Mouse (Mus musculus) urinary bladder, postnatal 36 days (tissue): ENCODE measurements at regions not wholly inside any gene's neighbourhood (a gene's known extent, or its start where the extent isn't known, plus 50 kb on each side); places are given as distances from the start of the nearest gene placed in this dataset.

Experiments
- DNase-seq, 2 experiments: peaks; one replicate each; pipeline ENCODE4 v3.0.0; 2022; ENCODE audit warnings: low spot score in 2 of 2, mixed read lengths in 1 of 2

GRCm38 (mm10) chr10:118624368-118624767 lies 183.5 kb downstream of the Ifng start:
- no peak for DNase-seq

- no peak for DNase-seq
These were observed 187.2 kb downstream of the Ifng start for GRCm38 (mm10) chr10:118628000-118628399.

- no peak for DNase-seq
These were observed 188.7 kb downstream of the Ifng start for GRCm38 (mm10) chr10:118629360-118630040.

- DNase-seq, result no peak
These were observed 190.9 kb downstream of the Ifng start for GRCm38 (mm10) chr10:118631786-118632185.

DNA sequence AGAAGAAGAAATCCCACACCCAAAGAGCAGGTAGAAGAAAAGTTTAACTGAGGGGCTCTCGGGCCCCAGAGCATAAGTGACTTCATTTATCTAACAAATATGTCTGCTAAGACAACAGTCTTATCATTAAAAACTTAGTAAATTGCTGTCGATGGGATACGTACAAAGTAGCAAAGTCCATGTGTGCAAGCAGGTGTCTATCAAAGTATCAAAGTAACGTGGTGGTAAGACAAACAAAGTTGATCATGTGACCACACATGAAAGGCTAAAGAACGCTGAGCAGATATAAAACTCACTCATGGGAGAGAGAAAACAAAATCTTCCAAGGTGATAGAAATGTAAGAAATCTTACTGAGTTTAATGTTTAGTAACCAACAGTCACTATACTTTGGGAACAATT lies 191.3 kb downstream of the Ifng start:
- DNase-seq, result no peak

GRCm38 (mm10) chr10:118633429-118633828 lies 192.6 kb downstream of the Ifng start:
- DNase-seq, result no peak

- no peak for DNase-seq
These were observed 198.3 kb downstream of the Ifng start for GRCm38 (mm10) chr10:118639097-118639496.

- DNase-seq, result no peak
These were observed 199.4 kb downstream of the Ifng start for GRCm38 (mm10) chr10:118640121-118640809.

- no peak for DNase-seq
These were observed 200.1 kb downstream of the Ifng start for GRCm38 (mm10) chr10:118640810-118641427.

DNA sequence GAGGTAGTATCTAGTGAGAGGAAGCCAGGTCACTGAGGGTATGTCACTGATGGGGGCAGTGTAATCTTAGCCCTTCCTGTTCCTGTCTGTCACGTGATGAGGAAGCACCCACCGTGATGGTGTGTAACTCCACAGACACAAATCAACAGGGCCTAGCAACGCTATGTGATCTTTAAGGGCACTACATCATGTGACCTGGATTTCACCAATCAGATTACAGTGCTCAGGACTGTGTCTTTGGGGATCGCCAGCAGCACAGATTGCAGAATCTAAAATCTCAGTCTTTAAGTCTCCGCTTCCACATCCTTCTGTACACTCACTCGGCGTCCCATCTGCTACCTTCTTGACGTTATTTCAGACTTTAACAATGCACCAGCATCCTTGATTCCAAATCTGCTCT lies 202.8 kb downstream of the Ifng start:
- no peak for DNase-seq

DNA sequence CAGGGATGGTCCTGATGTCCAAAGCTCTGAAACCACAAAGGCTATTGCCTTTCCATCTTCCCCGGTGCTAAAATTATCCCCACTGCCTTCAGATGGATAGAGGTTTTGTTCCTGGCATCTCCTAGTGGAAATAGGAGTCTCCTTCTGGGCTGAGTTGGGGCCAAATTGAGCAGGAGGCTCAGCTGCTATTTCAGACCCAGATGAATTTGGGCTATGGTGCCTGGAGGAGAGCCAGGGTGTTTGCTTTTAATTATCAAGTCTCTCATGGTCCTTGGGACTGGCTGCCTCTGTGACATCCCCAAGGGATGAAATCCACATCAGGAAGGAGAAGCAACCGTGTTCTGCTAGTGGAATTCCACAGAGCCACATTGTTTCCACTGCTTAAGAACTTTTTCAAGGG lies 207.3 kb downstream of the Ifng start:
- DNase-seq, result no peak

- no peak for DNase-seq
These were observed 213.4 kb downstream of the Dyrk2 start for GRCm38 (mm10) chr10:118656561-118656960.

GRCm38 (mm10) chr10:118666009-118666408 lies 204.0 kb downstream of the Dyrk2 start:
- DNase-seq, result no peak

DNA sequence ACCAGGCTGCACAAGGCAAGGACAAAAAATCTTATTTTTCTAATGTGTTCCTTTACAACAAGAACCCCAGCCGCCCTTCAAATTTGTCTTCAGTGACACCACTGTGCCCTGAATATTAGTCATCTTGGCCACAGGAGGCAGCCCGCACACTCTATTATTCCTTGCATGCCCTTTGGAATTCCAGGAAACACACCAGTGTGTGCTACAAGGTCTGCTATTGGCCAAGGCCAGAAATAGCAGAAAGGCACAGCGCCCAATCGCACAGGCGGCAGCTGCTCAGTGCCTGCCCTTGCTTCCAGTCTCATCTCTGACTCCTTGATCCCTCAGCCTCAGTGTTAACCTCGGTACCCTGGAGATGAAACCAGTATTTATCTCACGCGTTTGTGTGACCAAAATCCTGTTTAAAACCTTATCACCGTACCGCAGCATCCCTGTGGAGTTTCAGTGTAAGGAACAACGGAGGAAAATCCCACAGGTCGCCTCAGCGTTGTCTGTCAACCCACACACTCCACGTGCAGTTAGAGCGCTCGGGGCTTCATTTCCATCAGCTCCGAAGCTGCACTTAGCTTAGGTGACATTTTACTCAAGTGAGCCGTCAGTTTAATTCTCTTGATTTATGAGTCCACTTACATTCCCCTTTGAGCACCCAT lies 194.1 kb downstream of the Dyrk2 start:
- DNase-seq, result no peak

DNA sequence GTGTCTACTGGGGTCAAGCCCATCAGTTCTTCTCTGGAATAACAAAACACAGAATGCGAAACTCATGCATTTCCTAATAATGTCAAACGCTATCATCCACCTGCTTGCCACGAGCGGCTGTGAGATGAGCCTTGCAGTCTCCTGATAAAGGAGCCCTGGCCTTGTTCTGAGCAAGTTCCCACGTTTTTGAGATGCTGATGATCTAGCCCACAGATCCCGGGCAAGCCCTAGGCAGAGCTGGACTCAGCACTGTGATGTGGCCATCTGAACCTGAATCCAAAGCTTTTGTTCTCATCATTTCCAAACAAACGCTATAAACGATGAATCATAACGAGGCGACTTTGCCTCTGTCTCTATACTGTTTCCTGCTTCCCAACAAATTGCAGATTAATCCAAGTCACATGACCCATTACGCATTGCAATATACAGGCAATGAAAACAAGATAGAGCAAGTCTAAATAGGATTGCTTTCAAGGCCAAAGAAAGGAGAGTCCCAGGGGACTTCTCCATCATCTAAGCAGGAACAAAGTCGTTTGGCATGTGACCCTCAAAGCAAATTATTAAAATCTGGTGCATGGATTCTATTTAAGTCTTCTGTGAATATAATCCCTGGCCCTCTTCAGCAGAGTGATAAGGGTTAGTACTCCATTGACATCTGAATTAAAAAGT lies 191.1 kb downstream of the Dyrk2 start:
- DNase-seq, result no peak

- no peak for DNase-seq
These were observed 190.5 kb downstream of the Dyrk2 start for GRCm38 (mm10) chr10:118679507-118679906.

DNA sequence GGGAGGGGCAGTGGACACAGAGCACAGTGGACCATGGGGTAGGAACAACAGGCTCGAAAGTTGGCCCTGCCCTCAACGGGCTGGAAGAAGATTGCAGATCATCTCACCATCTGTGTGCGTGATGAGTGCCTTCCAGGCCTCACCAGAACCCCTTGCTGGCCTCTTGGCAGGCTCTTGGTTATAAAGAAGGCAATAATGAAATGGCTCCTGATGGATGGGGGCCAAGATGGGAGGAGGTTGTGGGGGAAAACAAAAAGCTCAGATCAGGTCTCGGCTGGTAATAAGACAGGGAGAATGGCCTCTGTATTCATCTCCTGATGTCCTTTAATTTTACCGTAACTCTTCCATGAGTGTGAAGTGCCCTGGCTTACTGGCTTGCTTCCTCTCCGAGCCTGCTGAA lies 189.1 kb downstream of the Dyrk2 start:
- DNase-seq, result no peak

DNA sequence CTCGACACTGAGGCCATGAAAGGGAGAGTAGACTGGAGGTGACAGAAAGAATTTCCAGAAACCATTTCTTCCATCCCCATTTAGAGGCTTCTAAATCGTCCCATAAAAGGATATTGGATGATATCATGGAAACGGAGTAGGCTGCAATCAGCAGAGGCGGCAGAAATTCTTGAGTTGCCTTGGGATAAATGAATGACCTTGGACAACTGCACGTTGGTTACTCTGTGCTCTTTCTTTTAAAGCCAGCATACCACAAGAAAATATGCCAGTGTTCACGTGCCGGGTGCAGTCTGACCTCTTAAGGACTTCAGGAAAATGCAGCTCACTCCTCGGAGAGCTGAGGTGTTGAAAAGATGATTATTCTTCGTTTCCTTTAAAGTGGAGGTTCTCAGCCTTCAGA lies 186.7 kb downstream of the Dyrk2 start:
- DNase-seq, result no peak

DNA sequence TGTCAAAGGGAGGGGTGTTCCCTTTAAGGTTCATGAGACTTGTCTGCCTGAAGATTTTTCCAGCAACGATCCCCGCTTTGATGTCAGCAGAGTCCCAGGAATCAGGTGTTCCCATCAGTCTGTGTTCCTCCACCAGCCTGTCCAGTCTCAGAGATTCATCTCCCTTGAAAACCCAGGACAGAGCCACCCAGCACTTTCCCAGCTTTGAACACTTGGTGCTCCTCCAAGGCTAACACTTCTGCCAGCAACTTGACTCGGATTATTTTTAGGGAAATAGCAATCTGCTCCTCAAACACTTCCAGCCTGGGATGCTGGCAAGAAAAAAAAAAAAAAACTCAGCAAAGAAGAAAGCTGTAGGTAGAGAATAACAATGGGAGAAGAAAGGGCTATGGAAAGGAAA lies 170.7 kb downstream of the Dyrk2 start:
- DNase-seq, result no peak

DNA sequence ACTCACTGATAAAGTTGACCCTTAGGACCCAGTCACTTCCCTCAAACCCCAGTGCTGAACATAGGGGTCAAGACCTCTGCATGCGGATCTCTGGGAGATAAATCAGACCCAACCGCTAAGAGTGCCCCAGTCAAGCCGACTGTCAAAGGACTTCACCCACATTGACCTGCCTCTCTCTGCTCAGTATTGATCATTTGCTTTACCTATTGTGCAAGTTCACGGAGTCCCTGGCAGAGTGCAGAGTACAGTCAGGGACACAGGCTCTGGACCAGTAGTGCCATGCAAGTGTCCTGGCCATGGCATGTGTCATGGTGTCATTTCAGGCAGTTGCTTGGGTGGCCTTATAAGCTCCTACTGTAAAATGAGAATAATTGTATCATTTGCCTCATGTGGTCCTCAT lies 169.9 kb downstream of the Dyrk2 start:
- no peak for DNase-seq

GRCm38 (mm10) chr10:118706020-118706419 lies 164.0 kb downstream of the Dyrk2 start:
- DNase-seq, result no peak

- no peak for DNase-seq
These were observed 160.3 kb downstream of the Dyrk2 start for GRCm38 (mm10) chr10:118709718-118710117.
